Mouse (Mus musculus) bone marrow, adult 2 months (tissue): ENCODE data around the gene Lingo4.

Experiments
- CTCF ChIP-seq: fragments of 200-500 bp; IDR thresholded peaks from 2 replicates; pipeline ENCODE4 v1.5.1; 2011; ENCODE audit warnings: low read length, control low read depth; ENCODE audit not compliant: control insufficient read depth, insufficient read depth
- POLR2A ChIP-seq: fragments of 200-500 bp; IDR thresholded peaks from 2 replicates; pipeline ENCODE4 v1.6.1; 2011; ENCODE audit warnings: low read depth, mild to moderate bottlenecking, control low read depth, low read length, borderline replicate concordance; ENCODE audit not compliant: control insufficient read depth

- TF ChIP-seq POLR2A (no peak), CTCF (no peak)
Measured at GRCm38 (mm10) chr3:94377028-94377923, 21.0 kb upstream of the Lingo4 start.
